Mouse (Mus musculus) adrenal gland, postnatal 36 days (tissue): ENCODE measurements around the gene Nwd2. TPM values are rescaled to one million over a fixed set of nuclear protein-coding genes. Genes with fewer than 3 reads are reported as not detected.
A peak's percentile ranks its signal among the peaks of the same experiment; 100 is the strongest.

ENCODE experiments used
- DNase-seq, 2 experiments: peaks; one replicate each; pipeline ENCODE4 v3.0.0; 2021; ENCODE audit warnings: mixed read lengths in 1 of 2
- total RNA-seq, 2 experiments: library from RNA; stranded (reverse); gene quantifications; 2 replicates each; pipeline ENCODE4 v1.2.3; 2021

Gene Nwd2
- total RNA-seq, 2 experiments from 2014 or later: not detected

GRCm38 (mm10) chr5:63828380-63829185 is 179.7 kb downstream of the Nwd2 start:
- DNase-seq: no peak

DNA sequence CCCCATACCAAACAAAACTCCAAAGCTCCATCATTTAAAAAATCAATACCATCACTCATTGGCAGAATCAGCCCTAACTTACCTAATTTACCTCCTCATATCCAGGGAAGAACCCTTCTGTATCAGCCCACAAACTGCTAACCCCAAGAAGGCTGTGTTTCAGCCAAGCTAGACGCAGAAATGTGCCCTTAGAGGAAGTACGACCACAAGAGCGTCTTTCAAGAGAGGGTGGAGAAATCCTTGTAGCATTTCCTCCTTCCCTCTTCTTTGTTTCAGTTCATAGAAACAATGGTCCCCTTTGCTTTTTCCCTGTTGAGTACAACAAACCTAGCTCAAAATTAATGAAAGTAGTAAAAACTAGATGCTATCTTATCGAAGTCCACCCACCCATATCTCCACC is 182.2 kb downstream of the Nwd2 start:
- no peak for DNase-seq

DNA sequence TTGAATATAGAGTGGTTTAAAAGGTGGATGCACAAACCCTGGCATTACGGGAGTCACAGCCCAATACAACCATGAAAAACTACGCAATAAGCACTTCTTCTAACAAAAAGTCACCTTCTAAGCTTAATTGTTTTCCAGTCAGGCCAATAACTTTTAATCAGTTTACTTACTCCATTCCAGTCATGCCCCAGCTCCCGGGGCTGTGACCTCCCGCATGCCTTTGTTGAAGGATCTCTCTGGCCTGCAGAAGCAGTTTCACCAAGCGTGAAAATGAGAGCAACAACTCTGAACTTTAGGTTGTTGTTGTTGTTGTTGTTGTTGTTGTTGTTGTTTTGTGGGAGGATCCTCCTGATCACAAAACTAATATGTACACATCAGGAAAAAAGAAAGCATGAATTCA is 185.1 kb downstream of the Nwd2 start:
- no peak for DNase-seq

GRCm38 (mm10) chr5:63834435-63834834 is 185.5 kb downstream of the Nwd2 start:
- no peak for DNase-seq

DNA sequence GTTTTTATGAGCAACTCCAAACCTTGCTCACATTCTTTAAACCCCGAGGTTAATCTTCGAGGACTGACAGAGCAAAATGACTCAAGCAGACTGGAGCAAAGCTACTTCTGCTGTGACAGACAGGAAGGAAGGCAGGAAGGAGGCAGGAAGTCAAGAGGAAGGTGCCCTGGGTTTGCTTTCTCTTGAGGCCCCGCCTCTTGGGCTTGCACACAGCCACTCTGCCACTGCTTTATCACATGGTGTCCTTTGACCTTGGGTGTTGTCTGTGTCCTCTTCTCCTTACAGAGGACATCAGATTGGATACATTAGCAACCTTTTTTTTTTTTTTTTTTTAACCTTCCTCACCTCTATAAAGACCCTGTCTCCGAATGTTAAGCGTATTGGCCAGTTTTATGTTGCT is 188.2 kb downstream of the Nwd2 start:
- DNase-seq: peak in 1 of 2 experiments; percentile 6

- DNase-seq: no peak
Measured at GRCm38 (mm10) chr5:63837851-63838250, 188.9 kb downstream of the Nwd2 start.

DNA sequence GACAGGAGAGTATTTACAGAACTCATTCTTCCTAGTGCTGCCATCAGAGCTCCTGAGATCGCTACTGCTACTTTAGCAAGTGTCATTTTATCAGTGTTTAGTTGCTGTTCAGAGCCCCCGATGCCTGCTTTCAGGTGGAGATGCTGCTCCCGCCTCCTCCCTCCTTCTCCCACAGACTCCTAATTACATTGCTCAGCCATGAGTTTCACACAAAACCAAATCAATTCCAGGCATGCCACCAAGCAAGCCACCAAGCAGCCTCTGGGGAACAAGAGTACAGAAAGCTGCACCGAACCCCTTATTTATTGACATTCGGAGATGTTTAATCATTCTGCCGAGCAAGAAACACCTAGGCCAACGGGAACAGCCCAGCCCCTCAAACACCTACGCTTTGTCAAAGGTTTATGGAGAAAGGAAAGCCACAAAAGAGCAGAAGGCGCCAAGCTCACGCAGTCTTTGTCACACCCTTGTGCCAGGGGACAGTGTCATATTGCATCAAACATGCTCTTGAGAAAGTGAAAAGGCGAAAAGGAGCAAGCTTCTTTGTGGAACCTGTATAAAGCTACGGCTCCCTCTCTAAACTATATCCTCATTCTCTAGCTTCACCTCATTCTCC is 191.0 kb downstream of the Nwd2 start:
- DNase-seq: no peak

DNA sequence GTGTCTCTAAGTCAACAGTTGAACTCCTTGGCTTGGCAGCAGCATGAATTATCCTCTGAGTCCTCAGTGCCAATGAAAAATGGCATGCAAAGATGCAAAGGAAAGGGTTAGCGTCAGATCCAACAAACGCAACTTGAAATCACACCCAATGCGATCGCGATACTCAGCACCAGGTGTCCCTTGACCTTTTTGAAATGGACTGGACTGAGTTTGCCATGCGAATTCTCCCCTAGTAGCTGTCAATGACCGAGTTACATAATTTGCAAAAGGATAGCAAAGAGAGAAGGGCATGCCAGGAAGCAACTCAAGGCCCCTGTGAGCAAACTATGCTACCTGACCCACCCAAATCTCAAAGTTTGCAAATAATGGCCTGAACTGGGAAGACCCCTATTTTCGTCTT is 198.2 kb downstream of the Nwd2 start:
- DNase-seq: no peak

DNA sequence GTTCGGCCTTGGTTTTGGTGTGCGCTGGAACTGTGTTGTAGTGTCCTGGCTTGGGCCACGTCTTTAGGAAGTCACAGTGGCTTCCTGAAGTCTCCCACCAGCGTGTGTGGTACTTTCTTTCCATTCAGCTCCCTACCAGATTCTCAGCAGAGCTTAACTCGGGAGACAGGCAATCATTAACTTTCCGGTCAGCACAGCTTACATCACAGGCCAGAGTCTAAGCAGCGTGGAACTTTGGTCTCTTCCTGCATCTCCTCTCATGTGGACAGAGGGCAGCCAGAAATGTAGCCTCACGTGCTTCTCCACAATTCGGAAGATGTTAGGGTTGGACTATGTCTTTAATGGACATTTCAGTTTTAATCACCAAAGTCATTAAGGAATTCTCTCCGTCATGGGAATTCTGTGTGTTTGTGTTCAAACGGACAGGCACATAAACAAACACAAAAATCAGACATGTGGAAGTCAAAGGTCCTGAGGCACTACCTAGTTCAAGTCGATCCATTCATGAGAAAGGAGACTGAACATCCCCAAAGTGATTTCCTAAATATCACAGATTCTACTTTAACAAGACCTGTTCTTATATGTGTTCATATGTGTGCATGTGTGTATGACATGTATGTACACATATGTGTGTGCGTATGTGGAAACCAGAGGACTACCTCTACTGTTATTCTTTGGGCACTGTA is 198.8 kb downstream of the Nwd2 start:
- DNase-seq: no peak

GRCm38 (mm10) chr5:63858901-63859300 is 210.0 kb downstream of the Nwd2 start:
- no peak for DNase-seq

Other genes with a start within 250 kb of the Nwd2 start
- gene 0610040J01Rik, start 163.3 kb downstream of the Nwd2 start, total RNA-seq: under 1 TPM; 0.33 to 0.43 TPM